Mouse (Mus musculus) heart, postnatal 0 days (tissue): ENCODE measurements around the gene Zmynd12.

Experiments used
- CTCF ChIP-seq: IDR thresholded peaks from 2 replicates; pipeline ENCODE4 v1.5.1; 2016; ENCODE audit warnings: antibody characterized with exemption, control low read depth, low read depth
- EP300 ChIP-seq: IDR thresholded peaks from 2 replicates; pipeline ENCODE4 v1.6.1; 2016; ENCODE audit warnings: antibody characterized with exemption, low read depth

DNA sequence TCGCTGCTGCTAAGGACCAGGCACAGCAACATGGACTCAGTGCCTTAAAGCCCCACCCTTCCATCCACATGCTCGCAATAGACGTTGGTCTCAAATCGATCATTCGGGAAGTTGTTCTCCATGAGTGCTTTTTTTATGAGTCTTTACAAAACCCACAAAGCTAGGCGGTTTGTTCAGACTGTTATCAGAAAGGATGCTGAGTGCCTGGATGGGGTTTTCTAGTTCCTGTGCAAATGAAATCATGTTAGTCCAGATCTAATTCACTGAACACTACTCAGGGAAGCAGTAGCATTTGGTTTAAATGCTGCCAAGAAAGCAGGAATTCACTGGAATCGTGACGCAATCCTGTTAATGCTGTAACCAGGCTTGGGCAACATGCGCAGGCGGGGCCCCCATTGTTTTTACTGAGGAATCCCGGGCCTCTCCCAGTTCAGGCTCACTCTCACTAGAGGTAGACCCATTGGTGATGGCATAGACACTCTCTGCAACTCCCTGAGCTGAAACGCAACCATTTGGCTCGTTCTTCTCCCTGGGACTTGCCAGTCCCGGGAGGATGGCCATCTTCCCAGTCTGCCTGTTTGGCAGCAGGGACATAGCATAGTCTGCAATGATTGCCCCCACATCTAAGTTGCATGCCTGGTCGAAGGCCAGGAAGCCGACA, 45.2 kb downstream of the Zmynd12 start:
- TF ChIP-seq EP300 (no peak), CTCF (no peak)
